Mouse (Mus musculus) kidney, adult 2 months (tissue): Measurements from ENCODE around the gene Mta1.

Source experiments
- CTCF ChIP-seq: fragments of 200-500 bp; conservative IDR thresholded peaks from 2 replicates; pipeline ENCODE4 v1.5.1; 2011; ENCODE audit warnings: low read depth, mild to moderate bottlenecking, control low read depth, low read length, moderate library complexity, mixed read lengths; ENCODE audit not compliant: insufficient read depth, insufficient read length
- POLR2A ChIP-seq: fragments of 200-500 bp; IDR thresholded peaks from one replicate; pipeline ENCODE4 v1.6.1; 2011; ENCODE audit warnings: low read depth, low read length, control low read depth

DNA sequence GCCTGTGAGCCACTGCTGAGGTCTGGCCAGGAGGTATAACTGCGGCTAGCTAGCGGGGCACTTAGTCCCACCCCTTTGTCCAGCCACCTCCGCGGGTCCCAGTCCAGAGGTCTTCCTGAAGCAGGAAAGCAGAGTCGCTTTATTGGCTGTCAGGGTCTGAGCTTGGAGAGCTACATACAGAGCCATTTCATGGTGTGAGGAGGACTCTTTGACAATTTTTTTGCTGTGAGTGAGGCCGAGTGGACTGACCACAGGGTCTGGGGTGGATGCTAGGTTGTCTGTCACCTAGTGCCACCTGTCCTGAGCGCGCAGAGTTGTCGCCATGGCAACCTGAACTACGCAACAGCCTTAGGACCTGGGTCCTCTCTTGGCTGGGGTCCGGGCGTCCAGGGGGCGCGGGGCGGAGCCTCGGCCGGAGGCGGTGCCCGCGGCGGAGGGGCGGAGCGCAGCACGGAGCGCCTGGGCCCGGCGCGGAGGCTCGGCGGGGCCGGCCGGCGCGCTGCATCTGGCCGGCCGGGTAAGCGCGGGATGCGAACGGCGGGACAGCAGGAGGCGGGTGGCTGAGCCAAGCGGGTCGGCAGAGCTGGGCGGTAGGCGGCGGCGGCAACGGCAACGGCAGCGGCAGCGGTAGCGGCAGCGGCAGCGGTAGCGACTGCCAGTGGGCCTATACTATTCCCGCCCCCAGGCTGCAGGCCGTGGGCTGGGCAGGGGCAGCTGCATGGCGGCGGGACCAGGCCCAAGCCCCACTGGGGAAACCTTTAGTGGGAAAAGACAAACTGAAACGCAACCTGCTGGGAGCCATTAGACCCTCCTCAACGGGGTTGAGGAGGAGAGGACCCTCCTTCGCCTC is 87.6 kb downstream of the Mta1 start, which contains the start of gene Tmem121:
- no peak for TF ChIP-seq CTCF
- no peak for TF ChIP-seq POLR2A
